Mouse (Mus musculus) myocyte (in vitro differentiated cells): ENCODE measurements around the gene Sept4. TPM values are rescaled to one million over a fixed set of nuclear protein-coding genes. Genes with fewer than 3 reads are reported as not detected.

Experiments used
- H3K27me3 ChIP-seq: one replicate; pipeline ENCODE4 v1.6.1; 2011; ENCODE audit not compliant: control insufficient read depth, insufficient read depth, insufficient read length
- H3K36me3 ChIP-seq: one replicate; pipeline ENCODE4 v1.6.1; 2011; ENCODE audit not compliant: control insufficient read depth, insufficient read depth
- H3K4me2 ChIP-seq: one replicate; pipeline ENCODE4 v1.6.1; 2011; ENCODE audit warnings: low read depth, control low read depth
- H3K4me3 ChIP-seq: one replicate; pipeline ENCODE4 v1.5.1; 2011; ENCODE audit warnings: mild to moderate bottlenecking, control low read depth, moderate library complexity
- H3K79me2 ChIP-seq: one replicate; pipeline ENCODE4 v1.6.1; 2011; ENCODE audit not compliant: control insufficient read depth, insufficient read depth
- H3ac ChIP-seq: one replicate; pipeline ENCODE4 v1.6.1; 2011; ENCODE audit not compliant: control insufficient read depth, insufficient read length
- CEBPB ChIP-seq: IDR thresholded peaks from 2 replicates; pipeline ENCODE4 v1.6.1; 2011; ENCODE audit warnings: mild to moderate bottlenecking, moderate library complexity; ENCODE audit not compliant: poor library complexity, insufficient read depth, severe bottlenecking
- E2F4 ChIP-seq: IDR thresholded peaks from one replicate; pipeline ENCODE4 v1.6.1; 2011; ENCODE audit warnings: mild to moderate bottlenecking, control low read depth, moderate library complexity; ENCODE audit not compliant: insufficient read depth
- MAX ChIP-seq: IDR thresholded peaks from one replicate; pipeline ENCODE4 v1.6.1; 2011; ENCODE audit warnings: low read depth, mild to moderate bottlenecking, control low read depth
- MYOD1 ChIP-seq, 3 experiments: IDR thresholded peaks; one replicate each; pipeline ENCODE4 v1.6.1; 2011; ENCODE audit warnings: control low read depth in 2 of 3, low read depth in 2 of 3, mild to moderate bottlenecking in 2 of 3, moderate library complexity in 1 of 3; ENCODE audit not compliant: insufficient read length in 2 of 3, control insufficient read depth in 1 of 3
- MYOG ChIP-seq, 3 experiments: IDR thresholded peaks; one replicate each; pipeline ENCODE4 v1.6.1; 2011; ENCODE audit warnings: control low read depth in 2 of 3, low read depth in 2 of 3, mild to moderate bottlenecking in 2 of 3; ENCODE audit not compliant: insufficient read length in 2 of 3, control insufficient read depth in 1 of 3, insufficient read depth in 1 of 3
- POLR2A ChIP-seq: IDR thresholded peaks from one replicate; pipeline ENCODE4 v1.6.1; 2011; ENCODE audit warnings: low read depth, mild to moderate bottlenecking, control low read depth, moderate library complexity; ENCODE audit not compliant: insufficient read length
- POLR2AphosphoS2 ChIP-seq: IDR thresholded peaks from one replicate; pipeline ENCODE4 v1.6.1; 2011; ENCODE audit warnings: low read depth, control low read depth; ENCODE audit not compliant: insufficient read length
- REST ChIP-seq: IDR thresholded peaks from one replicate; pipeline ENCODE4 v1.6.1; 2011; ENCODE audit warnings: mild to moderate bottlenecking, control low read depth, moderate library complexity; ENCODE audit not compliant: insufficient read depth, insufficient read length
- SRF ChIP-seq: IDR thresholded peaks from one replicate; pipeline ENCODE4 v1.6.1; 2011; ENCODE audit warnings: low read depth; ENCODE audit not compliant: control insufficient read depth, insufficient read length
- TCF12 ChIP-seq: IDR thresholded peaks from one replicate; pipeline ENCODE4 v1.6.1; 2011; ENCODE audit warnings: mild to moderate bottlenecking, control low read depth; ENCODE audit not compliant: poor library complexity, insufficient read depth, severe bottlenecking
- TCF3 ChIP-seq: IDR thresholded peaks from one replicate; pipeline ENCODE4 v1.6.1; 2011; ENCODE audit warnings: low read depth, control low read depth; ENCODE audit not compliant: insufficient read length
- USF1 ChIP-seq: IDR thresholded peaks from one replicate; pipeline ENCODE4 v1.6.1; 2011; ENCODE audit warnings: low read depth, mild to moderate bottlenecking, control low read depth, moderate library complexity
- polyA plus RNA-seq: library from polyadenylated mRNA; unstranded; fragments of >200 nt; fragmentation: generic; extraction: Trizol; gene quantifications from one replicate; pipeline ENCODE4 v1.2.1, GENCODE M21; 2012; ENCODE audit warnings: missing spikeins

Sept4 gene
- polyA plus RNA-seq, 1 experiment: 1.5 TPM

- Histone ChIP-seq H3ac (peak overlapping the region; percentile 28), H3K36me3 (peaks cover 16% of the 10 kb centered on the region), H3K4me3 (peak overlapping the region; percentile 33), H3K27me3 (no peaks in the 10 kb centered on the region), H3K4me2 (peak overlapping the region; percentile 89), H3K79me2 (peaks cover 18% of the 10 kb centered on the region)
- TF ChIP-seq MAX (no peak), TCF12 (no peak), SRF (no peak), CEBPB (no peak), MYOD1 (IDR thresholded peaks at IDR 0.05; ENCODE audit: control insufficient read depth in 1 of 3, insufficient read length in 2 of 3, low read depth in 2 of 3) (peak in 1 of 3 experiments; percentile 9), E2F4 (no peak), POLR2AphosphoS2 (peak; percentile 53), USF1 (no peak), REST (no peak), MYOG (IDR thresholded peaks at IDR 0.05; ENCODE audit: control insufficient read depth in 1 of 3, insufficient read depth in 1 of 3, insufficient read length in 2 of 3, low read depth in 2 of 3) (no peak), POLR2A (peak; percentile 68), TCF3 (no peak)
These were observed 26.7 kb downstream of the Sept4 start for GRCm38 (mm10) chr11:87595327-87595841.

GRCm38 (mm10) chr11:87595976-87596375, 27.3 kb downstream of the Sept4 start:
- H3K4me2 ChIP-seq: peak overlapping the region; percentile 89
- H3K4me3 ChIP-seq: peak overlapping the region; percentile 33
- peak overlapping the region; percentile 28 for H3ac ChIP-seq
- H3K79me2 ChIP-seq: peaks cover 12% of the 10 kb centered on the region
- TF ChIP-seq POLR2A (no peak), POLR2AphosphoS2 (no peak), TCF12 (no peak), MYOG (IDR thresholded peaks at IDR 0.05; ENCODE audit: control insufficient read depth in 1 of 3, insufficient read depth in 1 of 3, insufficient read length in 2 of 3, low read depth in 2 of 3) (no peak), MYOD1 (IDR thresholded peaks at IDR 0.05; ENCODE audit: control insufficient read depth in 1 of 3, insufficient read length in 2 of 3, low read depth in 2 of 3) (no peak), E2F4 (no peak), TCF3 (no peak), REST (no peak), MAX (no peak), USF1 (no peak), CEBPB (no peak), SRF (no peak)
- H3K36me3 ChIP-seq: peaks cover 19% of the 10 kb centered on the region
- H3K27me3 ChIP-seq: no peaks in the 10 kb centered on the region

GRCm38 (mm10) chr11:87596492-87596891, 27.8 kb downstream of the Sept4 start:
- no peak for TF ChIP-seq TCF12
- no peak for TF ChIP-seq MYOG (IDR thresholded peaks at IDR 0.05; ENCODE audit: control insufficient read depth in 1 of 3, insufficient read depth in 1 of 3, insufficient read length in 2 of 3, low read depth in 2 of 3)
- Histone ChIP-seq H3ac (no peak overlapping the region), H3K27me3 (no peaks in the 10 kb centered on the region), H3K79me2 (peaks cover 10% of the 10 kb centered on the region), H3K4me2 (peak overlapping the region; percentile 89), H3K4me3 (peak overlapping the region; percentile 33), H3K36me3 (peaks cover 24% of the 10 kb centered on the region)

GRCm38 (mm10) chr11:87597061-87597460, 28.4 kb downstream of the Sept4 start:
- TF ChIP-seq POLR2A: no peak
- TF ChIP-seq USF1: no peak
- Histone ChIP-seq H3K4me2 (no peak overlapping the region), H3K79me2 (peaks cover 10% of the 10 kb centered on the region), H3K36me3 (peaks cover 25% of the 10 kb centered on the region), H3K4me3 (no peak overlapping the region), H3ac (no peak overlapping the region), H3K27me3 (no peaks in the 10 kb centered on the region)

GRCm38 (mm10) chr11:87599395-87600089, 30.8 kb downstream of the Sept4 start:
- TF ChIP-seq POLR2AphosphoS2 (no peak), E2F4 (no peak), REST (no peak), TCF3 (no peak), USF1 (no peak), TCF12 (no peak), MYOD1 (IDR thresholded peaks at IDR 0.05; ENCODE audit: control insufficient read depth in 1 of 3, insufficient read length in 2 of 3, low read depth in 2 of 3) (no peak), MAX (no peak)
- no peak overlapping the region for H3ac ChIP-seq
- H3K27me3 ChIP-seq: no peaks in the 10 kb centered on the region
- no peak overlapping the region for H3K4me3 ChIP-seq
- peaks cover 10% of the 10 kb centered on the region for H3K79me2 ChIP-seq
- H3K36me3 ChIP-seq: peaks cover 28% of the 10 kb centered on the region
- H3K4me2 ChIP-seq: no peak overlapping the region
